Mouse (Mus musculus) liver, embryonic 18 days (tissue): Measurements from ENCODE around the gene Blcap. TPM values are rescaled to one million over a fixed set of nuclear protein-coding genes. Genes with fewer than 3 reads are reported as not detected.

Experiments
- polyA plus RNA-seq: library from polyadenylated mRNA; depleted of rRNA; stranded (reverse); fragments of >200 nt; gene quantifications from 2 replicates; pipeline ENCODE4 v1.2.3, GENCODE M21; 2012; rRNA removed

Blcap gene
- polyA plus RNA-seq: 12.3 and 15.0 TPM in 2 replicates

DNA sequence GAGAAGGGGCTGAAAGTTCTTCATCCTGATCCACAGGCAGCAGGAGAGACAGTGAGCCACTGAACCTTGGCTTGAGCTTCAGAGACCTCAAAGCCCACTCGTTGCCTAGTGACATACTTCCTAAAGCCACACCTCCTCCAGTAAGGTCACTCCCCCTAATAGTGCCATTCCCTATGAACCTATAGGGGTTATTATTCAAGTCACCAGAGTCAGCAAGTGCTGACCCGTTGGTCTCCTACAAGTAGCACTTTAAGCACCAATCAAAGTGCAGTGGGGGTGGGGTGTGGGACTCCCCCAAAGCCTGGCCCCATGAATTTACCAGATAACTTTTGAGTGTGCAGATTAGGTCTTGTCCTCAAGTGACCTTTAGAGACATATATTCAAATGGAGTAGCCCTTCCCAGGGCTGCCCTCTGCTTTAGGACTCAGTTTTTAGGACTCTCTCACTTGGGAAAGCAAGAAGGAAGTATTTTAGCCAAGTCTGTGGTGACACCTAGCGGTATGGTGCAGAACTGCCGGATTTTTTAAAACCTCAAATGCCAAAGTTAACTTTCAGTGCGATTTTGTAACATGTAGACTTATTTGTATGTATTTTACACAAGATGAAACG is at the start of gene Blcap:
Blcap (minus strand) TSS at position 51 of the 609 bp plus-strand sequence.

DNA sequence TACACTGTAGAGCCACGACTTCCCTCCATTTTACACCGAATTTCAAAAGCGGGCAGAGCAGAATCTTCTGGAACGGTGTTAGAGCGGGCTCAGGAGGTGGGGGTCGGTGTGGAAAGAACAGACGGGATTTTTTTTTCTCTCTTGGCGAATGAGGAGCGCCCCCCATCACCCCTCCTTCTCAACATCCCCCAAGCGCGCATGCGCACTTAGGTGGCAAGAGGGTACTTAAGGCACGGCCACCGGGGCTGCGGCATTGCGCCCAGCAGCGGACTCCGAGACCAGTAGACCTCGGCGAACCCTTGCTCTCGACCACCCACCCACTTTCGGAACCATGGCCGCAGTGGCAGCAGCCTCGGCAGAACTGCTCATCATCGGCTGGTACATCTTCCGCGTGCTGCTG is 11.2 kb downstream of the Blcap start, which contains the start of gene Nnat:
Nnat (plus strand) TSS at position 221 of the 400 bp plus-strand sequence.

Other genes with a start within 250 kb of the Blcap start
- 0.07 TPM in 1 of 2 replicates, not detected in the other for gene Ghrh, start 223.8 kb downstream of the Blcap start, polyA plus RNA-seq
- 16.7 and 17.3 TPM in 2 replicates for gene Manbal, start 203.7 kb downstream of the Blcap start, polyA plus RNA-seq
- 2.8 and 3.0 TPM in 2 replicates for gene Src, start 152.8 kb downstream of the Blcap start, polyA plus RNA-seq
- 7.5 and 9.4 TPM in 2 replicates for gene Nnat, start 11.2 kb downstream of the Blcap start, polyA plus RNA-seq
- 27.1 and 30.1 TPM in 2 replicates for gene Ctnnbl1, start 166.1 kb upstream of the Blcap start, polyA plus RNA-seq